Mouse (Mus musculus): ENCODE data around the gene Mfap2.
A peak's percentile ranks its signal among the peaks of the same experiment; 100 is the strongest.

The Mfap2 gene

DNA sequence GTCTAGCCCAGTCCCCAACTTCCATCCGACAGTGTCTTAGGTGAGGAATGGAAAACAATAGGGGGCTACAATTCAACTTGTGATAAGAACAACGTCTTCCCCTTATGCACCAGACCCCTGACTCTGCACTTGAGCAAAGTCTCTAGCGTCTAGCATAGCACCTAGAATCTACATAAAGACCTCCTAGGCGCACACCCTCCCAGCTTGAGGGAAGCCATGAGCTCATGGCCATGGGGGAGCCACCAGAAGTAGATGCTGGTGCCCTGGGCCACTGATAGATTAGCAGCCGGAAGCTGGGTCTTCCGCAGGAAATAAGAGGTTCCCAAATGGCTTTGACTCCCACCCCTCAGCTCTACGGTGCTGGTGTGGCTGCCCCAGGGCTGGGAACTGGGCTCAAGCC lies 22.7 kb upstream of the Mfap2 start:
- DNase-seq (ENCODE audit: low read depth) = no peak

GRCm38 (mm10) chr4:140988706-140989290 lies 21.4 kb upstream of the Mfap2 start:
- no peak for DNase-seq (ENCODE audit: low read depth)

- DNase-seq (ENCODE audit: low read depth) = no peak
Observed at GRCm38 (mm10) chr4:140989447-140989846, 20.8 kb upstream of the Mfap2 start.

DNA sequence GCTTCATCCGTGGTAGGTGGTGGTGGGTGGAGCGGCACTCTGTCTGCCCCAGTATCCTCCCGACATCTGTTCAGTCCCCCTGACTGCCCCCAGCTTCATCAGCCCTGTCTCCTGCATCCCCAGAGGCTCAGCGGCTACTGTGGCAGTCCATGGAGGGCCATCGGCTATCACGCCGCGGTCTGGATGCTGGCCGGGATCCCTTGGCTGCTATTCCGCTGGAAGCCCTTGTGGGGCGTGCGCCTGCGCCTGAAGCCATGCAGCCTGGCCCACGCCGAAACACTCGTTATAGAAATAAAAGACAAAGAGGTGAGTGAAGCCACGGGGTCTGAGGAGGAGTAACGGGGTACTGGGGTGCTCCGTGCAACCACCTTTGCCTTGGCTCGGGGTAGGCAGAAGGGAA lies 18.0 kb upstream of the Mfap2 start:
- no peak for DNase-seq (ENCODE audit: low read depth)

- DNase-seq (ENCODE audit: low read depth) = no peak
Observed at GRCm38 (mm10) chr4:140993846-140994245, 16.4 kb upstream of the Mfap2 start.

DNA sequence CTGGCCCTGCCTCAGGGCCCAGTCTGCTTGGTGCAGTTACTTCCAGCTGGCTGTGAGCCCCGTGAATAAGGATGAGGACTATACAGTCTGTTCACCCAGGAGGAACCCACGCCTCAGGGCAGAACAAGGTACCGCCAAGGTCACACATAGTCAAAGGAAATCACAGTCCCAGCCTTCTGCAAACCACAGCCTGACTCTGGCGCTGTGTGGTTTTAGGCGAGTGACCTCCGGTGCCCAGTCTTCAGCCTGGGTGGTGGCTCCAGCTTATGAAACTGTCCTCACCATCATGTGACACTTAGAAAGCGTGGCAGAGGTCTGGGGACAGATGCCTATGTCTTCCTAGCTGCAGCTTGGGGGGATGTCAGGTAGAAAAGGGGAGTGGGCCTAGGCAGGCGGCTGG lies 14.4 kb upstream of the Mfap2 start:
- DNase-seq (ENCODE audit: low read depth) = no peak

DNA sequence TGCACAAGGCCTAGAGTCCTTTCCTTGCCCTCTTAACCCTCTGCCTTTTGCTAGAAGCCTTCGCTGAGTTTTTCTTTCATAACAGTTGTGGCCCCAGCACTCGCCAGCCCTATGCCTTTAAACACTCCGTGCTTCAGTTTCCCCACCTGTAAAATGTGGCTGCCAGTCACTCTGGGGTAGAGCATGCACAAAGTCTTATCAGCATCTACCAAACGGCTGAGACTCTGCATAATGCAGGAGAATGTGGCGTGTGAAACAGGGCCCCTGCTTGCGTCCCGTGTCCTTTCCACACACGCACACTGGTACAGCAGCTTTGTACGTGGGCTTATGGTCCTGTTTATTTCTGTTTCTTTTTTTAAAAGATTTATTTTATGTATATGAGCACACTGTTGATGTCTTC lies 13.4 kb upstream of the Mfap2 start:
- no peak for DNase-seq (ENCODE audit: low read depth)

DNA sequence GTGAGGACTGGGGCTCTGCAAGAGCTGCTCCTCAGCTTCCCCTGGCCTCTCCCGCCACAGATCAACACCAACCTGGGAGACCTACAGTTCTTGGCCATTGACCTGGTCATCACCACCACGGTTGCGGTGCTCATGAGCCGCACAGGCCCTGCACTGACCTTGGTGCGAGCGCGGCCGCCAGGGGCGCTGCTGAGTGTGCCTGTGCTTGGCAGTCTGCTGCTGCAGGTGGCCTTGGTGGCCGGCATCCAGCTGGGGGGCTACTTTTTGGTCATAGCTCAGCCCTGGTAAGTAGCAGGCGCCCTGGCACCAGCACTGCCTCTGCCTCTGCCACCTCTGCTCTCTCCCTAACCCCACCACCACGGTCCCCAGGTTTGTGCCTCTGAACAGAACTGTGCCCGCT lies 4.2 kb upstream of the Mfap2 start:
- no peak for DNase-seq (ENCODE audit: low read depth)

GRCm38 (mm10) chr4:141008028-141008427 lies 2.2 kb upstream of the Mfap2 start:
- DNase-seq (ENCODE audit: low read depth) = no peak

DNA sequence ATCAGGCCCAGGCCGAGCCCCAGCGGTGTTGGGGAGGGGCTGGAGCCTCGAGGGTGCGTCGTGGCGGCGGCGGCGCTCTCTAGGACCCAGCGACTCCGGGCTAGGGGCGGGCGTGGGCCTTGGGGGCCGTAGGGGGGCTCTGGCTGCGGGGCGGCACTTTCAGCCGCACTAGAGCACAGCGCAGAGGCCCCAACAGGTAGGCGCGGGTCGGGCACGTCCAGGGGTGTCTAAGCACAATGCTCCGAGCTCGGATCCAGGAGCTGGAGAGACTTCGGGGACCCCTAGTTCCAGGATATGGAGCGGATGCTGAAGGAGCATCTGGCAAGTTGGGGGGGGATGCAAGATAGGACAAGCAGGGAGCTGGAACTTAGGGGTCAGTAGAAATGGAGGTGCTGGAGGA lies 308 bp downstream of the Mfap2 start:
- DNase-seq (ENCODE audit: low read depth) = no peak

DNA sequence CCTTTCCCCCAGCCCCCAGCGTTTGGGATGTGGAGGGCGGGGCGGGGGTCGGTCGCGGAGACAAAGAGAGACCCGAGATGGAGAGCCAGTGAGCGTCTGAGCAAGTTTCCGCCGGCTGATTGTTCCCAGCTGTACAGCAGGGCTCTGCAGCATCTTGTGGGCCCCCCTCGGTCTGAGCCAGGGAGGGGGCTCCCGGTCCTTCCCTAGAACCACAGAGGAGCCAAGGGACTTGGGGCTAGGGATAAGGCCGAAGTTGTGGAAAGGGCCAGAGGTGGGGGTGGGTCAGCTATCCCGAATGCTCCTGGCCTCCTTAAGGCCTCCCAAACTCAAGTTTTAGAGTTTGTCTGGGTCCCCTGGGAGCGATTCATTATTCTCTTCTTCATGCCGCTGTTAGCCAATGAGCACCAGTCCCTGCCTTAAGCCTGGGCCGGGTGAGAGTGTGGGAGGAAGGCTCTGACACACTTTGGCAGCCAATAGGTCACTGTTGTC lies 767 bp downstream of the Mfap2 start:
- DNase-seq (ENCODE audit: low read depth) = peak; percentile 10

DNA sequence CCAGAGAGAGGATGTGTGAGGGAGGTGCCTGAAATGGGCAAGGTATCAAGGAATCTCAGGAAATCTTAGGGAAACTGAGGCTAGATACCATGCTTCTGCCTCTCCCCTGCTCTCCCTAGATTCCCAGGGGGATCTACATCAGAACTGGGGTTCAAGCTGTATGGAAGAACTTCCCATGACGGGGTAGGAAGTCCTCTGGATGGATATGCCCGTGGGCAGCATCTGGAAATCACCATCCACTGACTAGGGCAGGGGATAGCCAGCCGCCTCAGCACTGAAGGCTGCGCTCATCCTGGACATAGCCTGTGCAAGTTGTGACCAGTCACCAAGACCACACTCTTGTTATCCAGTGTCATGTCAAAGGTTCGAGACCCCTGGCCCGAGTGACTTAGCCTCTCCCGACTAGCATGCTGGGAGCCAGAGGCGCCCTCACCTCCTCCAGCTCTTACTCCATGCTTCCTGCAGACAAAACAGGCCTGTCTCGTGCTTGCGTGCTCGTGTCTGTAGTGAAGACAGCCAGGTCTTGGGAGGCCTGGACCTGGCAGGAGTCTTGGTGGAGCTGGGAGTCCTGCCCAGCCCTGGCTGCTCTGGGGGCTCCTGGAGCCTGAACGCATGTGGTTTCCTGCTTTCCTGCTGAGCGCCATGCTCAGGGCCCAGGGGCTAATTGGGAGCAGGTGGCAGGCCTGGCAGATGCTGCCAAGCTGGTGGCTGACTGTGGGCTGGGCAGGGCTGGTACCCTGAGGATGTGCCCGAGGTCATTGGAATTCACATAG lies 1.5 kb downstream of the Mfap2 start:
- DNase-seq (ENCODE audit: low read depth) = peak; percentile 87

DNA sequence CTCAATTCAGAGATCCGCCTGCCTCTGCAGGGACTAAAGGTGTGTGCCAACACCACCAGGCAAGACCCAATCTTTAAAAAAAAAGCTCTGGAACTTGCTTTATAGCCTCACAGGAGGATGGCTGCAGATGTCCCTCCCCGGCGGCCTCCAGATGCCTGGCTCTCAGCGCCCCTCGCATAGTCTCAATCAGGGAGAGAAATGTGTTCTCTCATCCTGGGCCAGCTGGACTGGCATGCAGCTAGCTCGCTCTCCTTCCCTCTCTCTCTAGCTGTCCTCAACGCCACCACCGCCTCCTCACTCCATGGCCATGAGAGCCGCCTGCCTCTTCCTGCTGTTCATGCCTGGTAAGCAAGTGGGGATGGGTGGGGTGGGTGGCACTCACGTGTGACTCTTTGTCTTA lies 2.3 kb downstream of the Mfap2 start:
- no peak for DNase-seq (ENCODE audit: low read depth)

GRCm38 (mm10) chr4:141014114-141014513 lies 3.9 kb downstream of the Mfap2 start:
- no peak for DNase-seq (ENCODE audit: low read depth)

- DNase-seq (ENCODE audit: low read depth) = no peak
Observed at GRCm38 (mm10) chr4:141014856-141015255, 4.6 kb downstream of the Mfap2 start.

- no peak for DNase-seq (ENCODE audit: low read depth)
Observed at GRCm38 (mm10) chr4:141015356-141015755, 5.1 kb downstream of the Mfap2 start.

DNA sequence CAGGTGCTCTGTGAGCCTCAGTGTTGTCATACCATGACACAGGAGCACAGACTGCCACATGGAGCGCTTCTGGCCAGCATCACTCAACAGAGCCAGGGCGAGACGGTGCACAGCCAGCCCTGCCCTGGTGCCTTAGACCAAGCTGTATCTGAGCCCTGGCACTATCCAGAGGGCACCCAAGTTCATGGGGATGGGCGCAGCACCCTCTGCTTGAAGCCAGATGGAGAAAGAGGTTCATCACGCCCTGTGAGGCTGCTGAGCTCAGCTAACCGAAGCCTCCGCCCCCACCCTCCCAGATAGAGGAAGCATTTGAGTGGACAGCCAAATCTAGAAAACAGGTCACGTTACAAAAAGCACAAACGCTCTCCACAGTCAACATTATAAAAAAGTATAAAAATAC lies 6.1 kb downstream of the Mfap2 start:
- DNase-seq (ENCODE audit: low read depth) = no peak

- DNase-seq (ENCODE audit: low read depth) = no peak
Observed at GRCm38 (mm10) chr4:141017657-141018436, 7.6 kb downstream of the Mfap2 start.

GRCm38 (mm10) chr4:141020220-141020619 lies 10.0 kb downstream of the Mfap2 start:
- DNase-seq (ENCODE audit: low read depth) = no peak

DNA sequence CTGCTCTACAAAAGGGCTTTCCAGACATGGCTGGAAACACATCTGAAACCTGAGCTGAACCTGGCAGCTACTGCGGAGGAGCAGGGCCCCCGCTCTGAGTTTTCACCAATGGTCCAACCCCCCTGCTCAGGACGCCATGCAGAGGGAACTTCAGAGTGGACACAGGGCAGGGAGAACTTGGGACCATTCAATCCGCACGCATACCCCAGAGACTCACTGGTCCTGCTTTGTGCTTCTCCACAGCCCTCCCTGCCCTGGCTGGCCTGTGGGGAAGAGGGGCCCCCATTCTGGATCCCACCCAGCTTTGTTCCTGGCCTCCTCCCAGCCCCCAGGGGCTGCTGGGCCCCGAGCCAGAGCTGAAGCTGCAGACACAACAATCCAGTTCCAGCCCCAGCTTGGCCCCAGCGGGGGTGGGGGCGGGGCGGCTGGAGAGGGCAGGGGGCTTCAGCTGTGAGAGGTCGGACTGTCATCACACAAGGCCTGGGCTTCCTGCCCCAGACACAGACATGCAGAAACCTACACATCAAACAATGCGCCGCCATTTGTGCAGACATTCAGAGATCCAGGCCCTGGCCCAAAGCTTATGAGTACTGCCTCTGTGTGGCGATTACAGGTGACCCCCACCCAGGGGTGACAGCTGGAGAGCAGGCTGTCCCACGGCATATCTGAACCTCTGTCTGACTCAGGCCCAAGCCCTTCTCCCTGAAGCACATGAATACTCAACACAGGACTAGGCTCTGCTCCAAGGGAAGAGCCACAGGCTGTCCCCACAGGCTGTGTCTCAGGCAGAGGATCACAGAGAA lies 10.8 kb downstream of the Mfap2 start:
- DNase-seq (ENCODE audit: low read depth) = peak; percentile 11

GRCm38 (mm10) chr4:141021614-141021929 lies 11.4 kb downstream of the Mfap2 start:
- DNase-seq (ENCODE audit: low read depth) = no peak

- no peak for DNase-seq (ENCODE audit: low read depth)
Observed at GRCm38 (mm10) chr4:141024052-141024451, 13.8 kb downstream of the Mfap2 start.

All from fibroblast of lung, adult 2 months (primary cell).